Mouse (Mus musculus): ENCODE measurements at regions not wholly inside any gene's neighbourhood (a gene's known extent, or its start where the extent isn't known, plus 50 kb on each side); places are given as distances from the start of the nearest gene placed in this dataset.
"Not testable (repeated sequence)": the region's sequence is repeated elsewhere in the genome, so short reads cannot be mapped to it uniquely, and the experiment has no call there.

GRCm38 (mm10) chrX:99732526-99732925 is 88.3 kb upstream of the Tmem28 start:
- in situ Hi-C loops (cut with MboI; ENCODE audit: low pct_unique_long_range_greater_than_20kb in 1 of 2, low sequenced_read_pairs in 2 of 2, unreplicated experiment in 1 of 2), result no loop called here

- in situ Hi-C loops (cut with MboI; ENCODE audit: low pct_unique_long_range_greater_than_20kb in 1 of 2, low sequenced_read_pairs in 2 of 2, unreplicated experiment in 1 of 2), result no loop called here
Measured at GRCm38 (mm10) chrX:99725101-99725500, 95.7 kb upstream of the Tmem28 start.

GRCm38 (mm10) chrX:99695366-99695765 is 125.5 kb upstream of the Tmem28 start:
- in situ Hi-C loops (cut with MboI; ENCODE audit: low pct_unique_long_range_greater_than_20kb in 1 of 2, low sequenced_read_pairs in 2 of 2, unreplicated experiment in 1 of 2), result no loop called here

- in situ Hi-C loops (cut with MboI; ENCODE audit: low pct_unique_long_range_greater_than_20kb in 1 of 2, low sequenced_read_pairs in 2 of 2, unreplicated experiment in 1 of 2), result no loop called here
Measured at GRCm38 (mm10) chrX:99690971-99691370, 129.8 kb upstream of the Tmem28 start.

- in situ Hi-C loops (cut with MboI; ENCODE audit: low pct_unique_long_range_greater_than_20kb in 1 of 2, low sequenced_read_pairs in 2 of 2, unreplicated experiment in 1 of 2), result no loop called here
Measured at GRCm38 (mm10) chrX:99689761-99690160, 131.1 kb upstream of the Tmem28 start.

- in situ Hi-C loops (cut with MboI; ENCODE audit: low pct_unique_long_range_greater_than_20kb in 1 of 2, low sequenced_read_pairs in 2 of 2, unreplicated experiment in 1 of 2), result not testable (repeated sequence)
Measured at GRCm38 (mm10) chrX:99682491-99682890, 138.3 kb upstream of the Tmem28 start.

- in situ Hi-C loops (cut with MboI; ENCODE audit: low pct_unique_long_range_greater_than_20kb in 1 of 2, low sequenced_read_pairs in 2 of 2, unreplicated experiment in 1 of 2), result loop anchor here in 1 of 2 experiments (10.0 kb wide), 1 partner anchor 533 kb away; the partner anchor contains the start of gene Efnb1
Measured at GRCm38 (mm10) chrX:99667596-99667995, 153.2 kb upstream of the Tmem28 start.

- in situ Hi-C loops (cut with MboI; ENCODE audit: low pct_unique_long_range_greater_than_20kb in 1 of 2, low sequenced_read_pairs in 2 of 2, unreplicated experiment in 1 of 2), result loop anchor here in 1 of 2 experiments (10.0 kb wide), 1 partner anchor 528 kb away; the partner anchor contains the start of gene Efnb1
Measured at GRCm38 (mm10) chrX:99662566-99662965, 158.3 kb upstream of the Tmem28 start.

GRCm38 (mm10) chrX:99659496-99660140 is 161.2 kb upstream of the Tmem28 start:
- in situ Hi-C loops (cut with MboI; ENCODE audit: low pct_unique_long_range_greater_than_20kb in 1 of 2, low sequenced_read_pairs in 2 of 2, unreplicated experiment in 1 of 2), result loop anchor here (5.0 to 10.0 kb wide), 2 partner anchors 522 to 525 kb away; partner anchors contain the start of gene Efnb1 (in 2 of the 2)

- in situ Hi-C loops (cut with MboI; ENCODE audit: low pct_unique_long_range_greater_than_20kb in 1 of 2, low sequenced_read_pairs in 2 of 2, unreplicated experiment in 1 of 2), result loop anchor here in 1 of 2 experiments (5.0 kb wide), 1 partner anchor 521 kb away; the partner anchor contains the start of gene Efnb1
Measured at GRCm38 (mm10) chrX:99657790-99658451, 162.9 kb upstream of the Tmem28 start.

GRCm38 (mm10) chrX:99656988-99657387 is 163.8 kb upstream of the Tmem28 start:
- in situ Hi-C loops (cut with MboI; ENCODE audit: low pct_unique_long_range_greater_than_20kb in 1 of 2, low sequenced_read_pairs in 2 of 2, unreplicated experiment in 1 of 2), result loop anchor here in 1 of 2 experiments (5.0 kb wide), 1 partner anchor 520 kb away; the partner anchor contains the start of gene Efnb1

- in situ Hi-C loops (cut with MboI; ENCODE audit: low pct_unique_long_range_greater_than_20kb in 1 of 2, low sequenced_read_pairs in 2 of 2, unreplicated experiment in 1 of 2), result no loop called here
Measured at GRCm38 (mm10) chrX:99632211-99632775, 161.2 kb upstream of the Pja1 start.

GRCm38 (mm10) chrX:99624515-99625179 is 153.6 kb upstream of the Pja1 start:
- in situ Hi-C loops (cut with MboI; ENCODE audit: low pct_unique_long_range_greater_than_20kb in 1 of 2, low sequenced_read_pairs in 2 of 2, unreplicated experiment in 1 of 2), result no loop called here

- in situ Hi-C loops (cut with MboI; ENCODE audit: low pct_unique_long_range_greater_than_20kb in 1 of 2, low sequenced_read_pairs in 2 of 2, unreplicated experiment in 1 of 2), result no loop called here
Measured at GRCm38 (mm10) chrX:99612130-99612759, 141.2 kb upstream of the Pja1 start.

- in situ Hi-C loops (cut with MboI; ENCODE audit: low pct_unique_long_range_greater_than_20kb in 1 of 2, low sequenced_read_pairs in 2 of 2, unreplicated experiment in 1 of 2), result no loop called here
Measured at GRCm38 (mm10) chrX:99610096-99610495, 139.0 kb upstream of the Pja1 start.

GRCm38 (mm10) chrX:99609591-99609990 is 138.5 kb upstream of the Pja1 start:
- in situ Hi-C loops (cut with MboI; ENCODE audit: low pct_unique_long_range_greater_than_20kb in 1 of 2, low sequenced_read_pairs in 2 of 2, unreplicated experiment in 1 of 2), result no loop called here

- in situ Hi-C loops (cut with MboI; ENCODE audit: low pct_unique_long_range_greater_than_20kb in 1 of 2, low sequenced_read_pairs in 2 of 2, unreplicated experiment in 1 of 2), result no loop called here
Measured at GRCm38 (mm10) chrX:99608284-99608692, 137.2 kb upstream of the Pja1 start.

- in situ Hi-C loops (cut with MboI; ENCODE audit: low pct_unique_long_range_greater_than_20kb in 1 of 2, low sequenced_read_pairs in 2 of 2, unreplicated experiment in 1 of 2), result no loop called here
Measured at GRCm38 (mm10) chrX:99605084-99605824, 134.2 kb upstream of the Pja1 start.
